Mouse (Mus musculus): ENCODE data around the gene Plcg2.

DNA sequence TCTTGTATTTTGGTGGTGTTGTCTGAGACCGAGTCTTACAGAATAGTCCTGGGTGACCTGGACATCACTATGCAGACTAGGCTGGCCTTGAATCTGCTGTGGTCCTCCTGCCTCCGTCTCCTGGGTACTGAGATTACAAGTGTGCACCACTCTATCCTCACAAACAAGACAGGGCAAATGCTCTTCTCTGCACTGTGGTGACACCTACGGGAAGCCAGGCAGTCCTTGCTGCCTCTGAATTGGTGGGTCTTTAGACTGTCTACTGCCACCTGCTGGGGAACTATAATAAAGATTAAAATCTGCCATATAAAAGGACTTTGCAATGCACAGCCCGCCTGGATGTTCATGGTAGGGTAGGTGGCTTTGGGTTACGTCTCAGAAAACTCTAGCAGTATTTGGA is 32.8 kb upstream of the Plcg2 start:
- TF ChIP-seq CTCF (IDR thresholded peaks at IDR 0.05; ENCODE audit: low read depth) (peak; percentile 95), EP300 (optimal IDR thresholded peaks at IDR 0.05) (no peak)

All from stomach, postnatal 0 days (tissue).